Mouse (Mus musculus): Measurements from ENCODE around the gene Tsen15.
A peak's percentile ranks its signal among the peaks of the same experiment; 100 is the strongest.
"Not testable (repeated sequence)": the region's sequence is repeated elsewhere in the genome, so short reads cannot be mapped to it uniquely, and the experiment has no call there.

Tsen15 gene

DNA sequence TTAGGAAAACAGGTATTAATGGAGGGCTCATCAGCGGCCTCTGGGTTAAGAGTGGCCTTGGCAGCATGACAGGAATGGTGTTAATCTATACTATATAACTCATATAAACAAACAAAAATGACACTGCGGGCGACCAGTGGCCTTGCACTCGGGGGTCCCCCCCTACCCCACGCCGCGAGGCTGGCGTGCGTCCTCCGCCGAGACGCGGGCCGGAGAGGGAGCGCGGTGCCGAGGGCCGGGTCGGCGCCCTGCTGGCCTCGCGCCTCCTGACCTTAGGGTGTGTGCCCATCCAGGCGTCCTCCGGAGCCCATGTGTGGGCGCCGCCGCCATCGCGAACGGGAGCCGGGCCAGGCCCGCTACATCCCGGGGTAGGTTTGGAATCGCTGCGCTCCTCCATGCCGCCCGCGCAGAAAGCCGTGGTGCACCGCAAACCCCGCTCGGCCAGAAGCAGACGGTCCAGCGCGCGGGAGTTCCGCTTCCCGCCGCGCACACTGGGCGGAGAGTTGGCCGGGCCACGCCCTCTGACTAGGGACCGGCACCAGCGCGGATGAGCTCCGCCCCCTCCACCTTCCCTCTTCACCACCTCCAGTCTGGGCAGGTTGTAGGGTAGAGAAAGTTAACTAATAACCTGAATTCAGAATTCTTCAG is at the start of gene Tsen15:
Gene Tsen15, minus strand, starts transcription at position 501 of the 648 bp plus-strand sequence.
- DNase-seq, result peak; percentile 91

DNA sequence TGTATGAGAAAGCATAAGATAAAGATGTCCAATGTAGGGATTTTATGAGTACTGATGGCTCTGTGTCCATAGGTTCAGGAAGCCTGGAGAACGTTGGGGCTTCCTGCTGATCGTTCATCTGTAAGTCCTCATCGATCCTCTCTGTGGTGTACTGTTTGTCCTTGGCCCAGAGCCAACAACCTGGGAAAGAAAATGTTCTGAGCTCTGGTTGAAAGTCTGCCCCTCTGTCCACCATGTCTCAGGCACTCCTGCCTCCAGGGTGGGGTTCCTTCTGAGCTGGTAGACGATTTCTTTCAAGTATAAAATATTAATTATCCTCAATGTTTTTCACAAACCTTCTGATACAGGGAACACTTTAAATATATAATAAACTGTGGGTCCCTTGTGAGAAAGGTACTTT is 47.7 kb upstream of the Tsen15 start:
- no peak for DNase-seq

DNA sequence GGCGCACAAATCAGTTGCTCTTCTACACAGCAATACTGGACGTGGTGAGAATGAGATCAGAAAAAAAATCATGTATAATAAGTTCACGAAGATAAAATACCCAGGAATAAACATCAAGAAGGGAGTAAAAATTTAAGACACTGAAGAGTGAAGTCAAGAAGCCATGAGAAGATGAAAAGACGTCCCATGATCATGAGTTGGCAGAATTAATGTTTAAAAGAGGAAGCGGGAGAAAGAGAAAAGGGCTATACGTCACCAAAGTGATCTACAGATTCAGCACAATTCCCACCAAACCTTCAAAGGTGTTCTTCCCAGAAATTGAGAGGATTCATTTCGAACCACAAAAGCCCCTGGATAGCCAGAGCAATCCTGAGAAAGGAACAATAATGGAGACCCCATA is 43.3 kb upstream of the Tsen15 start:
- no peak for DNase-seq

DNA sequence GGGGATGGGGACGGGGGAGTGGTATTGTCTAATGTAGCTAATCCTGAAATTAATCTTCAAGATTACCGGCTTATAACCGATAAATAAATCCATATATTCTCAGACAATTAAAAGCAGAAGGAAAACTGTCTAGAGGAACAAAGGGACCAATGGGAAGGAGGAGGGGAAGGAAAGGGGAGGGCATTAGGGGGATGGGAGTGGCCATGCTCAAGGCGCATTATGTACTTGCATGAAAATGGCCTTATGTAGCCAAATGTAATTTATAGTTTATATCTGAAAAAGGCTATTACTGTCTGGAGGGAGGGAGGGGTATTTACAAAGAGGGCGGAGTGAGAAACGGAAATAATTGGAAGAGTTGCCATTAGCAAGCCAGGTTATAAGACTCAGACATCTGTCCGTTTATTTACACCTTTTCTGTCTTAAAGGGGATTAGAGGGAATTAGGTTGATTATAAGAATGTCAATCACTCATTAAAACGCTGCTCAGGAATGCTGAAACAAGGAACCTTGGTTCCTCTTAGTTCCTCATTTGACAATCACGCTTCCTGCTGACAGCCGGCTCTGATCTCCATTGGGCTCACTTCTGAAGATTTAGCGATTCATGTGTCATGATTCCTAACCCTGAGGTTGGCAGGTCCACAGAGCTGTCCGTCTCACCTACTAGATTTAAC is 41.6 kb upstream of the Tsen15 start:
- DNase-seq, result no peak

DNA sequence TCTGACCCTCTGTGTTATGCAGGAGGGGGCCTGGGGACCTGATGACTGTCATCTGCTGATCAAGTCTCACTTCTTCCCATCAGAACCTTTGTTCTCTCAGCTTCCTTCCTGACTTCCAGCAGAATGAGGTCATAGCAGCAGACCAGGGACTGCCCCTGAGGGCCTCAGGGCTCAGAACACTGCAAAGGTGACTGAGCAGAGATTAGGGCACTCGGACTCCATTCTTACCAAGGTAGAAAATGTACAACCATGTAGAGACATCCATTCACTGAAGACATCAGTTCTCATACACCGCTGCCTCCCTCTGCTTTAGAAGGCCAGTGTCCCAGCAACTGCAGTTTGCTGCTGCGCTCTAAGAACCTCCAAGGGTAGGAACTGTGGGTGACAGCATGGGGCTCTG is 36.6 kb upstream of the Tsen15 start:
- DNase-seq, result no peak

DNA sequence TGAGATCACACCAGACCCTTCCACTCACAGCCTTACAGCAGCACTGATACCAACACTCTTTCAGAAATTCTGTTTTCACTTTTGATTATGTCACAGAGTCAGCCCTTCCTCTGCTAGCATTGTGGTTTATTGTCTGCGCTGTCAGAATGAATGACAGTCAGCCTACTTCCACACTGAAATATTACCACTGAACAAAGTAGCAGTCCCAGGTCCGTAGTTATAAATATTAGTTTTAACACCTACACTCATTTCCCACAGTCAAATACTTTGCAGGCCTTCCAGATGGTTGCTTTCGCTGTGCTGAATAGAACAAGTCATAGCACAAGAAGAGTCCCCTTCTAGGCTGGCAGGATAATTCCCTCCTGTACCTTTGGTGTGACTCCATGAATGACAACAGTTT is 35.8 kb upstream of the Tsen15 start:
- no peak for DNase-seq

DNA sequence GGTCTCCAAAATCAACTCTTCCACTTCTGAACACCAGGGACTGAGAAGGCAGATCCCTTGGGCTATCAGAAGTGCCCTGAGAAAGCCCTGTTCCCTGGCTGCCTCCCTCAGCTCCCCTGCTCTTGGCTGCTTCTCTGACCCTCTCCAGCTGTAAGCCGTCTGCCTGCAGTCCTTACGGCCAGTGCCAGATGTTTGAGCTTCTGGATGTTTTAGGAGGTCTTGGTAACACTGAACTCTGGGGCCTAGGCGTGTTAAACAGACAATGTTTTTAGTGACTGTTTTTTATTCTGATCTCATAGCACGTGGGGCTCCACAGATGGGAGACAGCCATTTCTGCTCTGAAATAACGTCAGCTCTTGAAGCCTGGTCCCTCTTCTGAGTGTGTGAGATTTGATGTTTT is 31.1 kb upstream of the Tsen15 start:
- DNase-seq, result peak; percentile 33 to 70

DNA sequence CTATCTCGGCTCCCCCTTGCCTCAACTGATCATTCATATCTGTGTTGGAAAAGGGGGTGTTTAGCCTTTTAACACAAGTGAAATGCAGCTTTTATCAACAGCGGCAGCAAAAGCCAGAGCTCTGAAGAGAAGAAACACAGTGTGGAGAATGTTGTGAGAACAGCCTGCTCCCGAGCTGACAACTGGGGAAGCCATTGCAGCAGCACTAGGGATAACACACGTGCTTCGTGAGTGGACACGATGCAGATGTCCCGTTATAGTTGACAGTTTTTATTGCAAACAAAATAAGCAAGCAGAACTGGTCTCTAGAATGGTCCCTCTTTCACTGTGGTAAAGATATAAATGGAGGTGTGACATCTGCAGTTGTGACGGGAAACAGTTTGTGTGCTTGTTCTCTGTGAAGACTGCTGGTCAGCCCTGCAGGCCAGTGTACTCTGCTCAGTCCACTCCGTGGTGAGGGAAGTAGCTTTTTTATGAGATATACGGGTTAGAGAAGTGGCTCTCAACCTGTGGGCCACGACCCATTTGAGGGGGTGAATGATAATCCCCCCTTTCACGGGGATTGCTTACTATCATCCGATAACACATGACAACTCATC is 29.9 kb upstream of the Tsen15 start:
- peak in 1 of 2 experiments; percentile 50 for DNase-seq

DNA sequence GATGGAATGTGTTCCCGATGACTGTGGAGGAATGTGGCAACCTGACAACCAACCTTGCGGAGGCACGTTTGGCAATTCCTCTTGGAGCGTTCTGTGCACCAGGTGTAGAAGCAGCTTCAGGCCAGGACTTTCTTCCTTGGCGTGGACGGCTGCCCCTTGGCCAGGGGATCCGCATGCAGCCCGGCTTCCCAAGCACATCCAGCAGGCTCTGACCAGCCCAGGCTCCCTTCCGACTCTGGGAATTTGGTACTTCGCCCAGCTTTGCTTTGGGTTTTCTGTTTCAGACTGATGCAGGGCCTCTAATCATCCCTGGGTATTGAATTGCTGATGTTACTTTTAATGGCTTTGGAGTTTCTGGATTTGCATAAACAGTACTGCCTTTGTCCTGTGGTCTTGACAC is 28.0 kb upstream of the Tsen15 start:
- no peak for DNase-seq

DNA sequence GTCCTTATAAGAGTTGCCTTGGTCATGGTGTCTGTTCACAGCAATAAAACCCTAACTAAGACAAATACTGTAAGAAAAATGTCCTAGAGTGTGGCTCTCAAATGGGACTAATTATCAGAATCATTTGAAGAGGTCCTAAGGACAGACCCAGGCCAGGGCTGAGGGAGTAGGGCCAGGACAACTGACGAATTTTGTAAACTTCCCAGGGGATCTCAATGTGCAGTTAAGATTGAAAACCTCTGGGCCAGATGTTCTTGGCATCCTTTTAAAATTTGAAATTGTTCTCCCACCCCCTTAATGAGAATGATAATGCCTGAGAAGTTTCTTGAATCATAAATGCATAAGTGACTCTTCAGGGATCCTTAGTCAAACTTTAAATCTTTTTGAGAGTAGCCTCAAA is 27.5 kb upstream of the Tsen15 start:
- DNase-seq, result no peak

DNA sequence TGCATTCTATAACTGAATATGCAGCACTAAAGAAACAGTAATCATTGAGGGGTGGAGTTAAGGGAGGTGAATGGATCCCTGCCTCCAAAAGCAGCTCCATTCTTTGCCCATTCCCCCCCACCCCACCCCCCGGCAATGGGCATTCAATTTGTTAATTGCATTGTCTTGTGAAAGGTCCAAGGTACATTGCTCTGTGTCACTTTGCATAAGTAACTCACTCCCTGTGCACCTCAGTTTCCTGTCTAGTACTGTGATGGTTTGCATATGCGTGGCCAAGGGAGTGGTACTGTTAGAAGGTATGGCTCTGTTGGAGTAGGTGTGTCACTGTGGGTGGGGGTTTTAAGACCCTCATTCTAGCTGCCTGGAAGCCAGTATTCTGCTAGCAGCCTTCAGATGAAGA is 26.6 kb upstream of the Tsen15 start:
- no peak for DNase-seq

DNA sequence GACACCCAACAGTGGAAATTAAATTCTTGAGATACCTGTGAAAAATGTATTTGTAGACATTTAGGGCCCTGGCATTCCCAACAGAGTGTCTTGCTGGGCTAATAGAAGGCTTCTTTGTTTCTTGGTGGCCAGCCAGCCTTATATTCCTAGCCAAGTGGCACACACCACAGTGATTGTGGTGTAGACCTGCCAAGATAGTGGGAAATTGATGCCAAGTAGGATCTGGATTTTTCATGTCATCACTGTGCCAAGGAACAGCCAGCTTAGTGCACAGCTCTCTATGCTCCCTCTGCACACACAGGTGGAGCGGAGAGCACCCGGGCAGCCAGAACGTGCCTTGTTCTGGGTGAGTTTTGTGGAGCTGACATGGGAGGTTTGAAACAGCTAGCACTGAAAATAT is 24.2 kb upstream of the Tsen15 start:
- no peak for DNase-seq

DNA sequence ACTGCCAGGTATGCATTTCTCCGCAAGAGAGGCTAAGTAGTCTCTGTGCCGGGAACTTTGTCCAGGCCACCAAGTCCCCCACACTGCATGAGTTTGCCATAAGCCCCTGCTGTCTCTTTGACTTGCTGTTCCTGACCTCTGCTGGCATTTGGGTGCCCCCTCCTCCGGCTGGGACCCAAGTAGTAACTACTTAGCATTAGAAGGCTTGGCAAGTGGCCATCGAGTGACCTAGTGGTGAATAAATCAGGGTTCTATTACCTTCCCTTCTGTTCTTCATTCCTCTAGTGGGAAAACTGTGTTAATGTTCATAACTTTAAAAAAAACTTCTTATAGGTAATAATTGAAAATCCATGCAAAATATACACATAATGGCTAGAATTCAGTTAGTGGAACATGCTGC is 22.9 kb upstream of the Tsen15 start:
- no peak for DNase-seq

DNA sequence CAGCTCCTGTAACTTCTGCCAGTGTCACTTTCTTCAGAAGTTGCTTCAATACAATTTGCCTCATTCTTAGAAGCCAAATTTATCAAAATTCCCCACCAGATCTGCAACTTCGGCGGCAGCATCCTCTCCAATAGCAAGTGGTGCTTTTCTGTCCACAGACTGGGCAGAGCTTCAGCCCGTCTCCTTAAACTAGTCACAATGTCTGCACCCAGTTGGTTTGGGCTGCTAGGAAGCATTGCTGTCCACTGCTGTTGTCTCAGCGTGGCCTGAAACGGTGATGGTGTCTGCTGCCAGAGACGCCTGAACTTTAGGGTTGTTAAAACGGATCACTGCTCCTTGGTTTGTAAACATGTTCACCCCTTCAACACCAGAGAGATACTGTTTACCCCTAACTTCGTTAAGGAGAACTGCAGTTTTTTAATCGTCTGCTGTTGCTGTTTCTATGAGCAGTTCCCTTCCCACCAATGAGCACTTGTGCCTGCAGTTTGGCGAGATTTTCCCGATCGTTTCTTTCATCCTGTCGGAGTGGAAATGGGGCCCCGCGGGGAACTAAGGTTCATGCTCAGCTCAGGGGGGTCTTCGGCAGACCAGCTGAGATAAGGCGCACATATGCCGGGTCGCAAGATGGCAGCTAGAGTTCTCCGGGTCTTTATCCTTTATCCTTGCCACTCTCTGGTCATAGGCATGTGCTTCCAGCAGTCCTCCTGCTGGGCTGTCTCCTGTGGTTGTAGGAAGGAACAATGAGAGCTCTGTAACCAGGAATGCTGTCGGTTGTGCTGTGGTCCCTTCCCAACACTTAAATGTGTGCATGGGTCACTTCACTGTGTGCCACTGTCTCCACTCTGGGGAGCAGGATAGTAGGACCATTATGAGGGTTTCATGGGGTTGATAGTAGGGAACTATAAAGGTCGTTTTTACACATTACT is 20.8 kb upstream of the Tsen15 start:
- DNase-seq, result no peak

DNA sequence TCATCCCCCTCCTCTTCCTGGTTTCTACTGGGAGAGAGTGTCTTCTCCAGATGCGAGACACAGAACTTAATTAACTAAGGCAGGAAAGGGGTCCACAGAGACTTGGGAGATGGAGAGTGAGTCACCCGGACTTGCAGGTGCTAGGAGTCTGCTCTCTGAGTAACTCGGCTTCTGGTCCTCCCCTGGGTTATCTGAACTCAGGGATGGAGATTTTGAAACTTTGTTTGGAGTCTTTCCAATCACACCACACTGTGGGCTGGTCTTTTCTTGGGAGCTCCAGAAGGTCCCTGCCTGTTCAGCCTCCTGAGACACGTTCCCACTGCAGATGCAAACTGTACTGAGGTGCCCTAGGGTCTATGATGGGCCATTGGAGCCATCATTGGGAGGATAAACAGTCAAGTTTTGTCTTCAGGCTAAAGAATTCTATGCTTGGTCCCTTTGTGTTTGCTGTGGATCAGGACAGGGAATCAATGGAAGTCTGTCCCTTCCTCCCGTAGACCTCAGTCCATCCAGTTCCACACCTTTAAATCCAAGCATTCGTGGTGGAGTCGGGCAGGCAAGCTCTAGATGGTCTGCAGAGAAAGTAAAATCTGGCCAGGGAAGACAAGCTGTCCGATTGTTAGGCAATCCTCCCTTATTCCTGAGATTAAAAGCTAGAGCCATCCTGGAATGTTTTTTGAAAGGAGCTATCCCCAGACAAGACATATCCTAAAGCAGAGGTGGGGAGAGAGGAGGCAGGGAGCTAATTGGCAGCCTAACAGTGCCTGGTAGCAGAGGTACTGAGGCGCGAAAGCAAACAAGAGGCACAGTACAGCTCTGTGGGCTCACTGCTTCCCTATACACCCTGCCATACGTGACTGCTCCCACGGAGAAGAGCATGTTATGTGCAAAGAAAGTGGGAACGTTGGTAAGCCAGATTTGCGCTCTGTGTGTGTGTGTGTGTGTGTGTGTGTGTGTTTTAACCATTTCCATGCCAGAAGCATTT is 14.4 kb upstream of the Tsen15 start:
- DNase-seq, result no peak

DNA sequence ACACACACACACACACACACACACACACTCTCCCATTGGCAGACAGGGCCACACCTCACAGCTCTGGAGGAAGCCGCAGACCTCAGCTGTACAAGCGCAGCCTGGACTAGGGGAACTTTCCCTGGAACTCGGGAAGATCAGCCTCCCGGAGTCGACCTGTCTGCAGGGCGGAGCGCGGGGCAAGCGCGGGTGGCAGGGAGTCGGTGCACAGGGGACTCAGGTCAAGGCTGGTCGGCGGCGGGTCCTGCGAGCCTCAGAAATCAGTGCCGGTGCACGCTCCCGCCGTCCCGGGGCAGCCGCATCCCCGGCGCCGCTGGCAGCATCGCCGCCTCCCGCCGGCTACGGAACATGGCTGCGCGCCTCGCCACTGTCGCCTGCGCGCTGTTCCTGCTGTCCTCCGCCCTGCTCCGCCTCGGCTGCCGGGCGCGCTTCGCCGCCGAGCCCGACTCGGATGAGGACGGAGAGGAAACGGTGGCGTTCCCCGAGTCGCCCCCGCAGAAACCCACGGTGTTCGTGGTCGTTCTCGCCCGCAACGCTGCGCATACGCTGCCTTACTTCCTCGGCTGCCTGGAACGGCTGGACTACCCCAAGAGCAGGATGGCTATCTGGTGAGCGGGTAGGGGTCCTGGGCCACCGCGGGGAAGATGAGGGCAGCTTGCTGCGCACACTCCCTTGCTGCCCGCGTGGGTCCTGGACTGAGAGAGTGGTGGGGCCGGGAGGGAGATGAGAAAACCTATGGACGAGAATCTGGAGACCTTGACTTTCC is 13.5 kb upstream of the Tsen15 start, which contains the start of gene Colgalt2:
Gene Colgalt2, plus strand, starts transcription at position 41 of the 766 bp plus-strand sequence.
- peak; percentile 52 to 67 for DNase-seq

DNA sequence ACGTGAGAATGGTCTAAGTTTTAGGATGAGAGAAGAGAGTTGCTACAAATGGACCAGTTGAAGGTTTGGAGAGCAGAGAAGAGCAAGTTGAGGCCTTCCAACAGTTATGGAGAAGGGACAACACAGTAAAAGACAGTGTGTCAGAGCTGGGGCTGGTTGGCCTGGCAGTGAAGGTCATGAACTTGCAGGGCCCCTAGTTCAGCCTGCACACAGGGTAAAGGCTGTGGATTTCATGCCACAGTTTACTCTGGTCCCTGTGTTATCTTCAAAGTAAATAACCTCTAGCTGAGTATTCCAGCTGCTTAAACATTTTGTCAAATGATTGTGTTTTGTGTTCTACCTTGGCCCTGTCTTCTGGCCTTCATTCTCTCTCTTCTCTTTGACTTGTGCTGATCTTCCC is 12.2 kb upstream of the Tsen15 start:
- DNase-seq, result no peak

DNA sequence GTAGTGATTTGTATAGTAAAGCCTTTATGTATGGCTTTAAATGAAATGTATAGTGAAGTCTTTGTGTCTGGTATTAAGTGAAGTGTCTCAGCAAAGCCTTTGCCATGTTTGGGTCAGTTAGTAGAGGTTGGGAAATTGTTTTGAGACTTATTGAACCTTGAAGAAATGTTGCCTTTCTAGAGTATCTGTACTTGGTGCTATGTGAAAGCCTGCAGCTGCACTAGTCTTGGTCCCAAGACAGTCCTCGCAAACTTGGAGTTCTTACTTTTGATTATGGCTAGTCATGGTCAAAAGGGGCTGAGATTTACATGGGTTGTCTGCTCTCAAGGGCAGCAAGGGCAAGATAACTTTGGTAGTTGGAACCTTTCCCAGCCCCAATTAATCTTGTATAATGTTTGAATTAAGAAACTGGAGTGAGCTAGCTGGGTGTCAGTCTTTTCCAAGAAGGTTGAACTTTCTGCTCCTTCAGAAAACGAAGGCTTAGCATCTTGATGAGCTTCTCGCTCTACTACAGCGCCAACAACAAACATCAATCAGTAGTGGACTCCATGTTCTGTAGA is 8.5 kb upstream of the Tsen15 start:
- DNase-seq, result peak in 1 of 2 experiments; percentile 29

DNA sequence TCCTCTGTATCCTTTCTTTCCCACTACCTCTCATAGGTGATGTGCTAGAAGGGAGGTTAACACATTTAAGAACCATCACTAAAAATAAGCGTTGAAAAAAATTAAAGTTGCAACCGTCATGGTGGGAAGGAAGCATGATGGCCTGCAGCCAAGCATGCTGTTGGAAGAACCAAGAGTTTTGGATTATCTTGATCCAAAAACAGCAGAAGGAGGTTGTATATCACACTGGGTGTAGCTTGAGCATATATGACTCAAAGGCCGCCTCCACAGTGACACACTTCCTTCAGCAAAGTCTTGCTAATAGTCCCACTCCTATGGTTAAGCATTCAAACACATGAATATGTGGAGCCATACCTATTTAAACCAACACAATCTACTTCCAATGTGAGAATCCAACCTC is 7.6 kb upstream of the Tsen15 start:
- no peak for DNase-seq

DNA sequence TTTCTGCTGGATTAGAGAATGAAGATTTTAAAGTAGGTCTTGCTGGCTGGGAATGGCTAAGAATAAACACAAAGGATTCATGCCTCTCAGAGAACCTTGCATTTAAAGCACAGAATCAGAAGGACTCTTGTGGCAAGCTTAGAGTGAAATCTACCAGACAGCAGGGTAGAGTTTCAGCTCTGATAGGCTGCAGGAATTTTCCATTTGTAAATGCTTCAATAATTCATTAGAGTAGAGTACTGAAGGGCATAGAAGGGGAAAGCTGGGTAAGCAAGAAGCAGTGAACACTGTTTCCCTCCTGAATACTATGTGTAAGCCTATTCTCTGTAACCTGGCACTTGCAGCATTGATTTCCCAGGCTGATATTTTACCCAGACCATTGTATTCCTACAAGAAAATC is 2.8 kb upstream of the Tsen15 start:
- DNase-seq, result no peak

DNA sequence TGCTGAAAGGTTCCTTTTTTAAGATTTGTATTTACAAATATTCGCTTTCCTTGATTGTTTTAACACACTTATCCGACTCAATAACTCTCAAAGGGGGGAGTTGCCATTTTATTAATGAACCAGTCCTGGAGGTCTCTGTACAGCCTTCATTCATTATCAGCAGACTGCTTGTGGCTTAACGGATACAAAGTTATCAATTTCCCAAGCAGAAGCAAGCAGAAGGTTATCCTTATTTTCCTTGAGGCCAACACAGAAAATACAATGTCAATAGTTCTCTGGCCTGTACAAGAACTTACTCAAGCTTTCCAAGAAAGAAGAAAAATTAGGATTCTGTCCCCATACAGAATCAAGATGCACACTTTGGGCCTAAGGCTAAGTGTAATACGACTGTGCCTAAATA is 795 bp downstream of the Tsen15 start:
- not testable (repeated sequence) for DNase-seq
